Mouse (Mus musculus) testis, adult 2 months (tissue): ENCODE measurements around the gene Mcm3. TPM values are rescaled to one million over a fixed set of nuclear protein-coding genes. Genes with fewer than 3 reads are reported as not detected.

Experiments
- H3K27ac ChIP-seq: fragments of 200-500 bp; 2 replicates; pipeline ENCODE4 v1.5.1; 2012; ENCODE audit warnings: low read depth, low read length; ENCODE audit not compliant: control insufficient read depth, insufficient read depth
- H3K27me3 ChIP-seq: fragments of 200-500 bp; 2 replicates; pipeline ENCODE4 v1.6.1; 2012; ENCODE audit warnings: mild to moderate bottlenecking, low read length, moderate library complexity; ENCODE audit not compliant: control insufficient read depth, insufficient read depth
- H3K36me3 ChIP-seq: fragments of 200-500 bp; 2 replicates; pipeline ENCODE4 v1.6.1; 2012; ENCODE audit warnings: mild to moderate bottlenecking, low read length; ENCODE audit not compliant: control insufficient read depth, insufficient read depth
- H3K4me1 ChIP-seq: fragments of 200-500 bp; 2 replicates; pipeline ENCODE4 v1.6.1; 2012; ENCODE audit warnings: low read length; ENCODE audit not compliant: control insufficient read depth, insufficient read depth
- H3K4me3 ChIP-seq: fragments of 200-500 bp; 2 replicates; pipeline ENCODE4 v1.5.1; 2012; ENCODE audit warnings: low read depth, mild to moderate bottlenecking, low read length, moderate library complexity, mixed read lengths; ENCODE audit not compliant: control insufficient read depth
- CTCF ChIP-seq: fragments of 200-500 bp; IDR thresholded peaks from 2 replicates; pipeline ENCODE4 v1.5.1; 2012; ENCODE audit warnings: low read depth, mild to moderate bottlenecking, inconsistent platforms, low read length, moderate library complexity; ENCODE audit not compliant: control insufficient read depth, insufficient read depth, insufficient replicate concordance
- POLR2A ChIP-seq: fragments of 200-500 bp; IDR thresholded peaks from 2 replicates; pipeline ENCODE4 v1.6.1; 2012; ENCODE audit warnings: low read depth, mild to moderate bottlenecking, inconsistent platforms, low read length, moderate library complexity; ENCODE audit not compliant: control insufficient read depth
- polyA plus RNA-seq: library from polyadenylated mRNA; depleted of rRNA; stranded (reverse); fragments of >200 nt; gene quantifications from 2 replicates; pipeline ENCODE4 v1.2.3, GENCODE M21; 2012

The Mcm3 gene
- polyA plus RNA-seq, 1 experiment: 11.1 TPM

DNA sequence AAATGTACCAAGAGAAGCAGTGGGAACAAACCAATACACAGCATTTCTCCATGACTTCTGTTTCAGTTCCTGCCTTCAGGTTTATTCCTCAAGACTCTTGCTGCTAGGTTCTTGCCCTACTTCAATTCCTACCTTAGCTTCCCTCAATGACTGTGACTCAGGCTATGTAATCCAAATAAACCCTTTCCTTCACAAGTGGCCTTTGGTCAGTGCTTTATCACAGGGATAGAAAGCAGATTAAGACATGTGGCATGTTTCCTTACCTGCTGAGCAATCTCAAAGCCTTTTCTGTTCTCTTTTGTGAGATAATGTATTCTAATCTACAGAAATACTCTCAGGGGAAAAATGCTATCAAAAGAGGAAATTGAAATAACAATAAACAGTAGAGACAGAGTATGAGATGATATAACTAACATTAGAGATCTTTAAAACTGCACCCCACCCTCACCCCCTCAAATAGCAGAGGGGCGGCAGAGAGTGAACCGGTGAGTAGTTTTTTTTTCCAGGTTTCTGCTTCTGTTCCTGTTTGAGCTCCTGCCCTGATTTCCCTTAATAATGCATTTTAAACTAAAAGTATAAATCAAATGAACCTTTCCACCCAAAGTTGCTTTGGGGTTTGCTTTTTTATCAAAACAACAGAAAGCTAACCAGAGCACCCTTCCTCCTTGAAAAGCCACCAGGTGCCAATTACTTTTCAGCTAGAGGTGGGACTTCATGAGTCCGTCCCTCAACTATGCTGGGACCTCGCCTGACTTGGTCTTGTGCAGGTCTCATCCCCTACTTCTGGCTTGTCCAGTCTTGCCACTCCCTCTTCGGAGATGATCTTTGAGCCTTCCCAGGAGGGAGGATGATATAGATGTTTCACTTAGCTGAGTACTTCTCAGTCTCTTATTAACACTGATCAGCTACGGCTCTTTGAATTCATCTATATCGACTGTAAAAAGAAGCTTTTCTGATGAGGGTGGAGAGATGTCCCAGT, 37.1 kb upstream of the Mcm3 start:
- TF ChIP-seq CTCF (no peak), POLR2A (no peak)
- Histone ChIP-seq H3K27me3 (no peaks in the 10 kb centered on the region), H3K4me3 (no peak overlapping the region), H3K27ac (no peak overlapping the region), H3K36me3 (no peaks in the 10 kb centered on the region), H3K4me1 (no peaks in the 10 kb centered on the region)

DNA sequence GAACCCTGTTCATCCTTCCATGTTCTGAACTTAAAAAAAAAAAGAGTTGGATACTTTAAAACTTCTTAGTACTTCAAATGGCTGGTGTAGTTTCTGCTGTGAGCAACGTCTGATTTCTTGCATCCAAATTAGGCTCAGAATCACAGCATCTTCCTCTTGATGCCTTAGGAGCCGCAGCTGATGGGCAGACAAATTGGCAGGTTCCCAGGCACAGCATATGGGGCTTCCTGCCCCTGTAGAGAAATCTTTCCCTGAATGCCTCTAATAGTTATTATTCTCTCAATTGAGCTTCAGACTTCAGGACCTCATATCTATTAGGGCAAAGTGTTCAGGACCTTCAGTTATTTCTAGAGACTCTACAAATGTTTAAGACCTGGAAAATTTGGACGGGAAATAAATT, 19.8 kb upstream of the Mcm3 start:
- Histone ChIP-seq H3K27me3 (no peaks in the 10 kb centered on the region), H3K4me1 (no peaks in the 10 kb centered on the region), H3K4me3 (no peak overlapping the region), H3K27ac (no peak overlapping the region), H3K36me3 (no peaks in the 10 kb centered on the region)
- TF ChIP-seq CTCF (no peak), POLR2A (no peak)

DNA sequence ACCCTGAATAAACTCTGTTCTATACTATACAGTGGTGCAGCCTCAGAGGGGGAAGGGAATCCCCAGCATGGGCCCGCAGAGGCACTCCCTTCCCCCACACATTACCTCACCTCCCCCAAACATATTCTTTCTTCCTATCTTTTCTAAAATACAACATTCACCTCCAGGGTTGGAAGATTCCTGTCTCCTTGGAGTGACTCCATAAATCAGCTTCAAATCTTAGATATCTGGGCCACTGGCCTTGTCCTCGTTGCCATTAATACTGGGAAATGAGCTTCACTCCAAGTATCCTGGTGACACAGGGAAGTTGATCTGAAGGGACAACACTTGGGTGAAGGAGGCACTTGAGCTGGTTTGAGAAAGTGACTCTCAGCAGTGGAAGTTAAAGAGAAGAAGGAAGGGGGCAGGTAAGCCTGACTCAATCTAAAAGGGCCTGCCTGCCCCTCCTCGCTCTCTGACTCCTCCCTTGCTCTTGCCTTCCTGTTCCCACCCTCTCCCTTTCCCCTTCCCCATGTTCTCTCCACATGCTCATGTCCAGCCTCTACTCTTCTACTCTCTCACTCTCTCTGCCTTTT, 16.5 kb upstream of the Mcm3 start:
- no peaks in the 10 kb centered on the region for H3K4me1 ChIP-seq
- TF ChIP-seq CTCF: no peak
- no peak for TF ChIP-seq POLR2A

DNA sequence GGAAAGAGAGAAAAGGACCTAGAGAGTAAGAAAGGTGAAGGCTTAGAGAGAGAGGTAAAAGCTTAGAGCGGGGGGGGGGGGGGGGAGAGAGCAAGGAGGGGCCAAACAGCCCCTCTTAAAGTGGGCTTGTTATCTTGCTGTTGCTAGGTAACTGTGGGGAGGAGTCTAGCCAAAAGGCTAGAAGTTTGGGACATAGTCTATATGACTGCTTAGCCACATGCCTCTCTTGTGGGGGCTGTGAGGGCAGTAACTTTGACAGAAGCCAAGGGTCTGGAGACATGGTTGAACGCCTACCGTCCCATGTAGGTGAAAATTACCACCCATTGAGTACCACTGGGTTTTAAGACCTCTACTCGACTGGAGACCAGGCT, 13.0 kb upstream of the Mcm3 start:
- no peak overlapping the region for H3K4me3 ChIP-seq
- H3K36me3 ChIP-seq: no peaks in the 10 kb centered on the region
- H3K27ac ChIP-seq: no peak overlapping the region
- no peak for TF ChIP-seq POLR2A
- no peak for TF ChIP-seq CTCF
- no peaks in the 10 kb centered on the region for H3K27me3 ChIP-seq
- H3K4me1 ChIP-seq: no peaks in the 10 kb centered on the region

More for the DNA sequence above, 16.5 kb upstream of the Mcm3 start:
- Histone ChIP-seq H3K4me3 (no peak overlapping the region), H3K36me3 (no peaks in the 10 kb centered on the region), H3K27me3 (no peaks in the 10 kb centered on the region), H3K27ac (no peak overlapping the region)

DNA sequence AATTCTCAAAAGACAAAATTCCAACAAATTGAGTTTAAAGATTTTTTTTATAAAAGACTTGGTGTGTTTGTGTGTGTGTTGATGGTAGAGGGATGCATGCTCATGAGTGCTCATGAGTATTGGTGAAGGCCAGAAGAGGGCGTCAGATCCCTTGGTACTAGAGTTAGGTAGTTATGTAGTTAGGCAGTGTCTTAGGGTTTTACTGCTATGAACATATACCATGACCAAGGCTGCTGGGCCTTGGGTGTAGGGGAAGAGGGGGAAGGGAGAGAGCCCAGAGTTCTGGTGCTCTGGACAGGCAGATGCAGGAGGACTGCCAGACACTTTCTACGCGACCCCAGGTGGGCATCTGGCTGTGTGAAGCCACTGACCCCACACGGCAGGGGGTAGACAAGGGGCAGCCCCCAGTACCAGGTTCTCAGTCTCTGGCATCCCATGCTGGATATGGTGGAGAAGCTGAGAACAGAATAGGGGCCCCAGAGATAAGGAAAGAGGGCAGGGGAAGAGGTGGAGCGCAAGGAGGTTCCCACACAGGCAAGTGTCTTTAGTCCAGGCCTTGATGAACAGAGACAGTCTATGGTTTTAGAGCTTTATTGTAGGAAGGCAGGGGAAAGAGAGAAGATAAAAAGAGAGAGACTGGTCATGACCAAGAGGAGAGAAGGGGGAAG, 12.5 kb upstream of the Mcm3 start:
- Histone ChIP-seq H3K36me3 (no peaks in the 10 kb centered on the region), H3K4me3 (no peak overlapping the region), H3K27ac (no peak overlapping the region), H3K4me1 (no peaks in the 10 kb centered on the region), H3K27me3 (no peaks in the 10 kb centered on the region)
- TF ChIP-seq CTCF (no peak), POLR2A (no peak)

DNA sequence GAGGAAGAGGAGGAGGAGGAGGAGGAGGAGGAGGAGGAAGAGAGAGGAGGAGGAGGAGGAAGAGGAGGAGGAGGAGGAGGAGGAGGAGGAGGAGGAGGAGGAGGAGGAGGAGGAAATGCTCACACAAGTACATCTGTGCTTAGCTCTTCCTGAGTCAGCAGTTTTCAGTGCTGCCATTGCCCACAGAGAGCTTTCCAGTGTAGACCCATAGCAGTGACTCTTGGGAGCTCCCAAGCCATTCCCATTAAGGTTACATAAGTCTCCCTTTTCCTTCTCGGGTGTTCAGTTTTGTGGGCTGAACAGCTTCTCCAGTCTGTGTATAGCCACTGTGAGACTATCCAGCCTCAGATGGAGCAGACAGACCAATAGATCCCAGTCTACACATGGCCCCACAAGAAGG, 10.4 kb upstream of the Mcm3 start:
- H3K27ac ChIP-seq: no peak overlapping the region
- H3K4me3 ChIP-seq: no peak overlapping the region
- H3K27me3 ChIP-seq: no peaks in the 10 kb centered on the region
- no peak for TF ChIP-seq CTCF
- TF ChIP-seq POLR2A: no peak
- H3K4me1 ChIP-seq: no peaks in the 10 kb centered on the region
- H3K36me3 ChIP-seq: no peaks in the 10 kb centered on the region

DNA sequence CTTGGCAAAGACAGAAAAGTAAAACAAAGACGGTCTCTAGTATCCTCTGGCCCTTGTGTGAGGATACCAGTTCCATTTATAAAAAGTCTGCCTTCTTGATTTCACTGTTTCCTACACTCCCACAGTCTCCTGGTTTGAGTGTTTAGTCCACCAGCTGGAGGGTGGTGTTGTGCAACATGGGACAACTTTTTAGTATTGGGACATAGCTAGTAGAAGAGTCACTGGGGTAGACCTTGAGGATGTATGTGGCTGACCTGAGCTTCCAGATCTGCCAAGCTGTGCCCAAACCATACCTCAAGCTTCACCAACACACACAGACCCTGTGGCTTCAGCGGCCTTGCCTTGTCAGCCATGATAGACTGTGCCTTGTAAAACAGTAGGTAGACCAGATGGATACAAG, 7.9 kb upstream of the Mcm3 start:
- Histone ChIP-seq H3K4me1 (no peaks in the 10 kb centered on the region), H3K36me3 (no peaks in the 10 kb centered on the region), H3K27me3 (no peaks in the 10 kb centered on the region), H3K4me3 (no peak overlapping the region), H3K27ac (no peak overlapping the region)
- TF ChIP-seq CTCF: no peak
- TF ChIP-seq POLR2A: no peak
